Comparison of ENCODE assay signal across 18 mouse cellular contexts in the genomic region with DNA sequence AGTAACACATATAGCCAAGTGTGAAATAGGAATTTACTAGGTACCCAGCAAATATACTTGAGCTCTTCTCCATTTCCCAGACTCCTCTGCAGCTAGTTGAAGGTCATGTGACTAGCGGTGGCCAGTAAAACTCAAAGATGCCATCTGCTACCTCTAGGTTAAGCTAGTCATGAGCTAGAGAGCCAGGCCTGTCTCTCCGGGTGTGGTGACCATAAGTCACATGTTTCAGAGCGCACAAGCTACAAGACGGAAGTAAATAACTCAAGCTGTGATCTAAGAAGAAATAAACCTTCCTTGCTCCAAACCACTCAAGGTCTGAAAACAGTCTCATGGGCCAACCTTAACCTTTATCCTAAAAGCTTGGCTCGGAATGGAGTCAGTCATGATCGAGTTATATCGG. TPM values are rescaled to one million over a fixed set of nuclear protein-coding genes. Genes with fewer than 3 reads are reported as not detected.
DNase-seq lines count a peak whose midpoint lies in the region; ATAC-seq lines count a peak whose summit lies in the region.
"Had no signal": no experiment of that assay in that cellular context is flagged by ENCODE, and none has a peak within 500 bp of the region (broad histone marks: within the 10 kb centered on the region; RNA-seq: fewer than 3 reads in every experiment).

No protein-coding gene starts in this region.

- peak overlapping the region; percentile 97 for H3K27ac ChIP-seq in forebrain, embryonic 13.5 days
- peak overlapping the region; percentile 92 for H3K27ac ChIP-seq in hindbrain, embryonic 13.5 days
- peak overlapping the region; percentile 91; the same call in 1 of the 2 replicates for H3K27ac ChIP-seq in midbrain, embryonic 14.5 days (replicated peaks; ENCODE audit: low read depth, low read length)
- H3K27ac ChIP-seq: heart, embryonic 13.5 days; limb, embryonic 15.5 days had no signal

- 85% methylated on average over 7 of the region's 7 CpGs for WGBS in forebrain, embryonic 13.5 days
- WGBS in hindbrain, embryonic 13.5 days: 86% methylated on average over 7 of the region's 7 CpGs
- 76% methylated on average over 7 of the region's 7 CpGs for WGBS in midbrain, embryonic 14.5 days

- H3K4me2 ChIP-seq in forebrain, embryonic 13.5 days: 0 out of 2 replicates have a peak overlapping the region, but pooled peaks have one; percentile 59
- no peak overlapping the region for H3K4me2 ChIP-seq in hindbrain, embryonic 13.5 days
- no peak overlapping the region for H3K4me2 ChIP-seq in midbrain, embryonic 14.5 days (ENCODE audit: low read length)
- H3K4me2 ChIP-seq: heart, embryonic 13.5 days; limb, embryonic 15.5 days had no signal

- ATAC-seq in forebrain, embryonic 13.5 days: no peak
- ATAC-seq in hindbrain, embryonic 13.5 days (ENCODE audit: low FRiP score): no peak
- ATAC-seq in midbrain, embryonic 14.5 days (ENCODE audit: low FRiP score, low TSS enrichment): no peak
- ATAC-seq in monocyte, adult 5-6 weeks (replicated peaks; ENCODE audit: insufficient number of reproducible peaks, low FRiP score, low TSS enrichment, poor library complexity, severe bottlenecking): no peak

- 0 out of 2 replicates have a peak, but pooled peaks cover 5% of the 10 kb centered on the region for H3K36me3 ChIP-seq in forebrain, embryonic 13.5 days (ENCODE audit: poor library complexity, severe bottlenecking)
- H3K36me3 ChIP-seq in hindbrain, embryonic 13.5 days: no peaks in the 10 kb centered on the region
- H3K36me3 ChIP-seq in midbrain, embryonic 14.5 days (ENCODE audit: control insufficient read depth, insufficient read depth, low read length): no peaks in the 10 kb centered on the region

- no peak overlapping the region for H3K9ac ChIP-seq in forebrain, embryonic 13.5 days
- no peak overlapping the region for H3K9ac ChIP-seq in hindbrain, embryonic 13.5 days
- H3K9ac ChIP-seq in midbrain, embryonic 14.5 days (replicated peaks; ENCODE audit: low read length): no peak overlapping the region
- H3K9ac ChIP-seq: heart, embryonic 13.5 days; limb, embryonic 15.5 days had no signal

- intact Hi-C loops in heart, postnatal 14 days (cut with DNase I): no loop called here

- H3K4me3 ChIP-seq in forebrain, embryonic 13.5 days: no peak overlapping the region
- no peak overlapping the region for H3K4me3 ChIP-seq in hindbrain, embryonic 13.5 days
- H3K4me3 ChIP-seq in midbrain, embryonic 14.5 days (replicated peaks; ENCODE audit: low read depth, low read length): no peak overlapping the region
- H3K4me3 ChIP-seq: erythroblast, embryonic 14.5 days; heart, embryonic 13.5 days; limb, embryonic 15.5 days had no signal

- H3K9me3 ChIP-seq in forebrain, embryonic 13.5 days (replicated peaks): no peaks in the 10 kb centered on the region
- no peaks in the 10 kb centered on the region for H3K9me3 ChIP-seq in hindbrain, embryonic 13.5 days
- H3K9me3 ChIP-seq in midbrain, embryonic 14.5 days (ENCODE audit: control insufficient read depth, low read length): no peaks in the 10 kb centered on the region
- H3K9me3 ChIP-seq: heart, embryonic 13.5 days; limb, embryonic 15.5 days had no signal

- no peaks in the 10 kb centered on the region for H3K27me3 ChIP-seq in forebrain, embryonic 13.5 days
- no peaks in the 10 kb centered on the region for H3K27me3 ChIP-seq in hindbrain, embryonic 13.5 days
- no peaks in the 10 kb centered on the region for H3K27me3 ChIP-seq in midbrain, embryonic 14.5 days (ENCODE audit: control insufficient read depth, insufficient read depth, low read length)
- H3K27me3 ChIP-seq: heart, embryonic 13.5 days; limb, embryonic 15.5 days had no signal

- peaks cover 79% of the 10 kb centered on the region for H3K4me1 ChIP-seq in forebrain, embryonic 13.5 days
- peaks cover 66% of the 10 kb centered on the region for H3K4me1 ChIP-seq in hindbrain, embryonic 13.5 days (replicated peaks)
- peaks cover 62% of the 10 kb centered on the region for H3K4me1 ChIP-seq in midbrain, embryonic 14.5 days (ENCODE audit: control insufficient read depth, insufficient read depth, low read length)

- peak; percentile 82 for DNase-seq in heart, adult 11 months
- DNase-seq in heart, postnatal 14 days: no peak
- DNase-seq in midbrain, embryonic 14.5 days: no peak
- DNase-seq in adrenal gland, postnatal 4 days (ENCODE audit: low spot score in 2 of 2): no peak
- no peak for DNase-seq in adrenal gland, adult 8-10 months
- DNase-seq: adrenal gland, postnatal 10 days; cerebellum, adult 2 months; heart, postnatal 4 days; kidney, adult 11 months; kidney, postnatal 14 days had no signal

RNA-seq across cellular contexts. Expression of gene Boc, which starts 29.7 kb away (rescaled TPM):
- total RNA-seq in heart, postnatal 14 days (2021): 1 to 10 TPM; 7.1 to 8.6 TPM
- polyA plus RNA-seq in forebrain, embryonic 13.5 days (2015; fragmentation: Nextera tagmentation; extraction: Ambion mirVana): 20.6 and 21.2 TPM in 2 replicates
- polyA plus RNA-seq in hindbrain, embryonic 13.5 days (2015; fragmentation: Nextera tagmentation; extraction: Ambion mirVana): 14.0 and 17.2 TPM in 2 replicates
- polyA plus RNA-seq in midbrain, embryonic 14.5 days (2014; fragmentation: Nextera tagmentation; extraction: Ambion mirVana): 14.1 and 22.6 TPM in 2 replicates
- 10 to 100 TPM; 42.4 to 49.7 TPM for total RNA-seq in adrenal gland, postnatal 4 days (2021)
- total RNA-seq in adrenal gland, adult 8-10 months (2022): 10 to 100 TPM; 45.6 to 89.0 (median 65.4) TPM
- total RNA-seq in monocyte, adult 5-6 weeks (2017): not detected in 3 replicates
- total RNA-seq: common myeloid progenitor, adult 5-6 weeks; megakaryocyte-erythroid progenitor cell, adult 5-6 weeks had no signal
- polyA plus RNA-seq: erythroblast, embryonic 14.5 days had no signal

Comparison
In these comparisons a context has a peak if more than half of its experiments do, and no peak if none do; other contexts are left out.
1. RNA of gene Boc, which starts 29.7 kb away (total RNA-seq): 45.6 to 89.0 TPM in adrenal gland, adult 8-10 months and 42.4 to 49.7 TPM in adrenal gland, postnatal 4 days; 7.1 to 8.6 TPM in heart, postnatal 14 days and not detected in monocyte, adult 5-6 weeks; every median in the first group is over 4 times any median in the second.
2. Peak in every context shown above with its lines, with median percentiles within 50 percentile points of each other: H3K27ac ChIP-seq.